Mouse (Mus musculus) stomach, embryonic 16.5 days (tissue): ENCODE measurements around the gene Anxa11. TPM values are rescaled to one million over a fixed set of nuclear protein-coding genes. Genes with fewer than 3 reads are reported as not detected.

Experiments used
- ATAC-seq: fragments of 200-750 bp; cut with Nextera tagmentation; 2 replicates; pipeline ENCODE4 v1.8.0; 2017; ENCODE audit warnings: moderate number of reproducible peaks, moderate TSS enrichment; ENCODE audit not compliant: insufficient read depth, low FRiP score
- H3K27ac ChIP-seq: fragments of 300-500 bp; sonication (generic); 2 replicates; pipeline ENCODE4 v1.5.1; 2014; ENCODE audit warnings: low read length
- H3K27me3 ChIP-seq: fragments of 300-500 bp; sonication (generic); 2 replicates; pipeline ENCODE4 v1.6.1; 2014; ENCODE audit warnings: low read length, control low read depth, mixed read lengths; ENCODE audit not compliant: control insufficient read depth, insufficient read depth
- H3K36me3 ChIP-seq: fragments of 300-500 bp; sonication (generic); 2 replicates; pipeline ENCODE4 v1.6.1; 2014; ENCODE audit warnings: low read length; ENCODE audit not compliant: control insufficient read depth, insufficient read depth
- H3K4me1 ChIP-seq: fragments of 300-500 bp; sonication (generic); 2 replicates; pipeline ENCODE4 v1.6.1; 2014; ENCODE audit warnings: low read length, control low read depth, mixed read lengths; ENCODE audit not compliant: control insufficient read depth, insufficient read depth
- H3K4me2 ChIP-seq: fragments of 300-500 bp; sonication (generic); 2 replicates; pipeline ENCODE4 v1.6.1; 2014; ENCODE audit warnings: low read depth, low read length, mixed read lengths
- H3K4me3 ChIP-seq: fragments of 300-500 bp; sonication (generic); replicated peaks from 2 replicates; pipeline ENCODE4 v1.5.1; 2014; ENCODE audit warnings: mild to moderate bottlenecking, low read length
- H3K9ac ChIP-seq: fragments of 300-500 bp; sonication (generic); 2 replicates; pipeline ENCODE4 v1.6.1; 2014; ENCODE audit warnings: low read length
- H3K9me3 ChIP-seq: fragments of 300-500 bp; sonication (generic); replicated peaks from 2 replicates; pipeline ENCODE4 v1.6.1; 2016; ENCODE audit warnings: low read length, control low read depth; ENCODE audit not compliant: control insufficient read depth
- WGBS: fragments of 180-500 bp; shearing (Covaris S2); extraction: QIAGEN DNeasy Blood & Tissue Kit; methylation state at CpG from one replicate; pipeline ENCODE4 v1.1.7; 2014; 5-methylcytosine and 5-hydroxymethylcytosine counted together
- polyA plus RNA-seq: library from polyadenylated mRNA; unstranded; fragments of >200 nt; fragmentation: Nextera tagmentation; extraction: Ambion mirVana; gene quantifications from 2 replicates; pipeline ENCODE4 v1.2.1, GENCODE M21; 2015

Gene Anxa11
- polyA plus RNA-seq = 52.1 and 54.4 TPM in 2 replicates

DNA sequence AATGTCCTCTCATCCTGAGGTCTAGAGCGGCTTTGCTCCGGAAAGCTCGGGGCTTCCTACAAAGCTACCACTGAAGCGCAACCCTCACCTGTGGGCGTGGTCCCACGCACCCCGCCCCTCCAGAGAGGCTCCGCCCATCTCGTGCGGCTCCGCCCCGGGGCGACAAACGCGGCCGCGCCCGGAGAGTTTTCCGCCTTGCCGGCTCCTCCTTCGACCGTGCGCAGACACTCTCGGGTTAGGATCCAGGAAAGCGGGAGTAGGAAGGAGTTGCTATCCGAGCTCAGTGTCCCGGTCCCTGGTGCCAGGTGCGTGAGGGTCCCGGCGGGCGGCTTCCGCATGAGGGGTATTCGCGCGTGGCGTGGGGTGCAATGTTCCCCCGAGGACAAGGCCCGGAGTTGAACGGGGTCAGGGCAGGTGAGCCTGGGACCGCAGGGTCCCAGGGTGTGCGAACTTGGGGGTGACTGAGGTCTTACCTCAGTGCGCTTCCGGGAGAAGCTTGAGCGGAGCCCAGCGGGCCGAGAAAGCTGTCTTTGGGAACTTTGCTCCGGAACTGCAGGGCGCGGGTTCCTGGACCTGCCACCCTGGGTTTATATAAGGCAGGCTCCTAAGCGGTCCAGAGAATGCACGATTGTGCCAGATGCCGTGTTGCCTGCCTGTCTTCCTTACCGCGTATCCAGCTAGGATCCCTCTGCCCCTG, at the start of gene Anxa11:
Gene Anxa11, plus strand, starts transcription at position 166 of the 697 bp plus-strand sequence.
- H3K27ac ChIP-seq = peak within 1 kb of the TSS; percentile 78
- H3K9me3 ChIP-seq = no peaks in the 10 kb centered on the region
- H3K9ac ChIP-seq = peak within 1 kb of the TSS; percentile 87
- H3K4me3 ChIP-seq = peak within 1 kb of the TSS; percentile 81
- H3K36me3 ChIP-seq = no peaks in the 10 kb centered on the region
- H3K4me2 ChIP-seq = peak within 1 kb of the TSS; percentile 91
- peak; percentile 91 for ATAC-seq
- peaks cover 10% of the 10 kb centered on the region for H3K4me1 ChIP-seq
- no peaks in the 10 kb centered on the region for H3K27me3 ChIP-seq
- under 1% methylated on average over 54 of the region's 54 CpGs for WGBS

GRCm38 (mm10) chr14:25794331-25794730, 47.6 kb upstream of the Anxa11 start:
- Histone ChIP-seq H3K4me2 (no peak overlapping the region), H3K4me3 (no peak overlapping the region)
- 88% methylated on average over 2 of the region's 2 CpGs for WGBS

DNA sequence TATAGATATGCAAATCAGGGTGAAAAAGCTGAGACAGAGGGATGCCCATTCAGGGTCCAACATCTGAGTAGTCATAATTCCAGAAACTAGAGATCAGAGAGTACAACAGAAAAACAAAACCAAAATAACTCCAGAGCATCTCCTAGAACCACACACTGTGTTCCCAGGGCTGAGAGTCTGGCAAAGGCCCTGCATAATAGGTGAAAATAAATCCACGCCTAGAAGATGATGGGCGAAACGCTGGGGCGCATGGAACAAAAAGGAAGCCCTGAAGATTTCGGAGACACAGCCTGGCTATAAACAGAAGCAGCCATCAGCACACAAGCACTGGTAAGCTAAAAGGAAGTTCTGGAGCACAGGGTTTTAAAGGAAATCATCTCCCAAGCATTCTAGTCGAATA, 46.9 kb upstream of the Anxa11 start:
- 49% methylated on average over 6 of the region's 6 CpGs for WGBS
- Histone ChIP-seq H3K9me3 (no peaks in the 10 kb centered on the region), H3K4me2 (peak overlapping the region; percentile 38; the same call in 1 of the 2 replicates), H3K4me3 (no peak overlapping the region), H3K9ac (no peak overlapping the region; the same call in 1 of the 2 replicates), H3K27me3 (no peaks in the 10 kb centered on the region), H3K27ac (peak overlapping the region; percentile 84), H3K36me3 (no peaks in the 10 kb centered on the region), H3K4me1 (peaks cover 13% of the 10 kb centered on the region; the same call in 1 of the 2 replicates)
- ATAC-seq = no peak

More at GRCm38 (mm10) chr14:25794331-25794730, 47.6 kb upstream of the Anxa11 start:
- Histone ChIP-seq H3K4me1 (peaks cover 13% of the 10 kb centered on the region; the same call in 1 of the 2 replicates), H3K27ac (no peak overlapping the region), H3K9ac (no peak overlapping the region), H3K36me3 (no peaks in the 10 kb centered on the region), H3K27me3 (no peaks in the 10 kb centered on the region), H3K9me3 (no peaks in the 10 kb centered on the region)
- ATAC-seq = no peak

GRCm38 (mm10) chr14:25795561-25796174, 46.3 kb upstream of the Anxa11 start:
- H3K9ac ChIP-seq = peak overlapping the region; percentile 31
- peak overlapping the region; percentile 38; the same call in 1 of the 2 replicates for H3K4me2 ChIP-seq
- ATAC-seq = peak; percentile 84
- no peaks in the 10 kb centered on the region for H3K27me3 ChIP-seq
- H3K4me3 ChIP-seq = no peak overlapping the region
- 21% methylated on average over 10 of the region's 10 CpGs for WGBS
- H3K4me1 ChIP-seq = peaks cover 13% of the 10 kb centered on the region; the same call in 1 of the 2 replicates
- H3K9me3 ChIP-seq = no peaks in the 10 kb centered on the region
- no peaks in the 10 kb centered on the region for H3K36me3 ChIP-seq
- peak overlapping the region; percentile 84 for H3K27ac ChIP-seq

- no peak for ATAC-seq
- no peak overlapping the region for H3K9ac ChIP-seq
- H3K4me3 ChIP-seq = no peak overlapping the region
- no peaks in the 10 kb centered on the region for H3K27me3 ChIP-seq
- H3K4me2 ChIP-seq = no peak overlapping the region
- H3K9me3 ChIP-seq = no peaks in the 10 kb centered on the region
- peak overlapping the region; percentile 84 for H3K27ac ChIP-seq
- no peaks in the 10 kb centered on the region for H3K36me3 ChIP-seq
- peaks cover 13% of the 10 kb centered on the region; the same call in 1 of the 2 replicates for H3K4me1 ChIP-seq
- WGBS = 65% methylated on average over 7 of the region's 7 CpGs
Observed at GRCm38 (mm10) chr14:25796619-25797018, 45.3 kb upstream of the Anxa11 start.

- Histone ChIP-seq H3K27ac (no peak overlapping the region), H3K4me3 (no peak overlapping the region), H3K4me1 (peaks cover 15% of the 10 kb centered on the region), H3K9me3 (no peaks in the 10 kb centered on the region), H3K27me3 (no peaks in the 10 kb centered on the region), H3K4me2 (peak overlapping the region; percentile 23; the same call in 1 of the 2 replicates), H3K36me3 (no peaks in the 10 kb centered on the region), H3K9ac (0 out of 2 replicates have a peak overlapping the region, but pooled peaks have one; percentile 16)
- 17% methylated on average over 19 of the region's 19 CpGs for WGBS
- peak; percentile 73 for ATAC-seq
Observed at GRCm38 (mm10) chr14:25800166-25800960, 41.6 kb upstream of the Anxa11 start.

- no peak overlapping the region for H3K27ac ChIP-seq
- H3K9ac ChIP-seq = no peak overlapping the region
- H3K4me1 ChIP-seq = peaks cover 6% of the 10 kb centered on the region; the same call in 1 of the 2 replicates
- no peak overlapping the region for H3K4me3 ChIP-seq
- H3K27me3 ChIP-seq = no peaks in the 10 kb centered on the region
- no peaks in the 10 kb centered on the region for H3K36me3 ChIP-seq
- no peak overlapping the region for H3K4me2 ChIP-seq
- no peak for ATAC-seq
- H3K9me3 ChIP-seq = no peaks in the 10 kb centered on the region
Observed at GRCm38 (mm10) chr14:25802511-25802910, 39.4 kb upstream of the Anxa11 start.

DNA sequence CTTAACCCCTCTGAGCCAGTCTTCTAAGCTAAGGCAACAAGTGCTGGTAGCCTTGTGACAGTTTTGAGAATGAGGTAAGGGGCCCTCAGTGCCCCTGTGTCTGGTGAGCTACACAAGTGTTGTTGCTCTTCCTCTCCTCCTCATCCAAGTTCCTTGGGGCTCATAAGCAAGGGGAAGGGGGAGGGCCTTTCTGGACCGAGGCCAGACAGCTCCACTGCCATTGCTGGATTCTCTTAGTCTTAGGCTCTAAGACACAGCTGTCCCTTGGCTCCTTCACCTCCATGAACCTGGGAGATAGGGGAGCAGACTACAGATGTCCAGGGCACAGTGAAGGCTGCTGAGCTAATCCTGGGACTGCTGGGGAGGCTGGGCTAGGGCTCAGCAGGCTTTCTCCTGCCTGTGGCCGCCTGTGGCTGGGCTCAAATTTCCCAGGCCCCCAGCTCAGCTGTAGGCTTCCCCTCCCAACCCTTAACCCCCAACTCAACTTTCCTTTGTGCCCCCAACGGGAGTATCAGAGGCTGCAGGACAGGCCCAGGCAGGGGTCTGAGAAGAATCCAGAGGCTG, 38.6 kb upstream of the Anxa11 start:
- no peaks in the 10 kb centered on the region for H3K36me3 ChIP-seq
- no peak overlapping the region for H3K4me2 ChIP-seq
- H3K9ac ChIP-seq = no peak overlapping the region
- no peak overlapping the region for H3K4me3 ChIP-seq
- H3K9me3 ChIP-seq = no peaks in the 10 kb centered on the region
- ATAC-seq = no peak
- no peak overlapping the region for H3K27ac ChIP-seq
- H3K4me1 ChIP-seq = peaks cover 6% of the 10 kb centered on the region; the same call in 1 of the 2 replicates
- WGBS = 28% methylated on average over 3 of the region's 3 CpGs
- no peaks in the 10 kb centered on the region for H3K27me3 ChIP-seq
